Mouse (Mus musculus): Measurements from ENCODE around the gene Syndig1.

The Syndig1 gene

GRCm38 (mm10) chr2:149828911-149829310 is at the start of gene Syndig1:
TSS of gene Syndig1 (plus strand) at chr2:149829211.
- DNase-seq (ENCODE audit: low spot score in 2 of 2), result no peak

GRCm38 (mm10) chr2:149798613-149799012 is 30.4 kb upstream of the Syndig1 start:
- DNase-seq (ENCODE audit: low spot score in 2 of 2), result no peak

- DNase-seq (ENCODE audit: low spot score in 2 of 2), result no peak
Measured at GRCm38 (mm10) chr2:149804599-149805140, 24.3 kb upstream of the Syndig1 start.

GRCm38 (mm10) chr2:149805256-149805655 is 23.8 kb upstream of the Syndig1 start:
- no peak for DNase-seq (ENCODE audit: low spot score in 2 of 2)

GRCm38 (mm10) chr2:149812899-149813298 is 16.1 kb upstream of the Syndig1 start:
- no peak for DNase-seq (ENCODE audit: low spot score in 2 of 2)

- no peak for DNase-seq (ENCODE audit: low spot score in 2 of 2)
Measured at GRCm38 (mm10) chr2:149818395-149818794, 10.6 kb upstream of the Syndig1 start.

GRCm38 (mm10) chr2:149819751-149820150 is 9.3 kb upstream of the Syndig1 start:
- DNase-seq (ENCODE audit: low spot score in 2 of 2), result no peak

GRCm38 (mm10) chr2:149820201-149820600 is 8.8 kb upstream of the Syndig1 start:
- DNase-seq (ENCODE audit: low spot score in 2 of 2), result no peak

GRCm38 (mm10) chr2:149829955-149830535 is 1.0 kb downstream of the Syndig1 start:
- no peak for DNase-seq (ENCODE audit: low spot score in 2 of 2)

- DNase-seq (ENCODE audit: low spot score in 2 of 2), result no peak
Measured at GRCm38 (mm10) chr2:149830536-149831458, 1.8 kb downstream of the Syndig1 start, which contains the start of gene C530025M09Rik. TSS of gene C530025M09Rik (minus strand) at chr2:149831213.

- DNase-seq (ENCODE audit: low spot score in 2 of 2), result no peak
Measured at GRCm38 (mm10) chr2:149831459-149832245, 2.6 kb downstream of the Syndig1 start.

GRCm38 (mm10) chr2:149832301-149832700 is 3.3 kb downstream of the Syndig1 start:
- DNase-seq (ENCODE audit: low spot score in 2 of 2), result no peak

GRCm38 (mm10) chr2:149835091-149835490 is 6.1 kb downstream of the Syndig1 start:
- DNase-seq (ENCODE audit: low spot score in 2 of 2), result no peak

GRCm38 (mm10) chr2:149836471-149837135 is 7.6 kb downstream of the Syndig1 start:
- no peak for DNase-seq (ENCODE audit: low spot score in 2 of 2)

- DNase-seq (ENCODE audit: low spot score in 2 of 2), result no peak
Measured at GRCm38 (mm10) chr2:149839666-149840065, 10.7 kb downstream of the Syndig1 start.

- DNase-seq (ENCODE audit: low spot score in 2 of 2), result no peak
Measured at GRCm38 (mm10) chr2:149844575-149844974, 15.6 kb downstream of the Syndig1 start.

- DNase-seq (ENCODE audit: low spot score in 2 of 2), result no peak
Measured at GRCm38 (mm10) chr2:149848778-149849177, 19.8 kb downstream of the Syndig1 start.

- DNase-seq (ENCODE audit: low spot score in 2 of 2), result no peak
Measured at GRCm38 (mm10) chr2:149861002-149861401, 32.0 kb downstream of the Syndig1 start.

GRCm38 (mm10) chr2:149865914-149866435 is 37.0 kb downstream of the Syndig1 start:
- no peak for DNase-seq (ENCODE audit: low spot score in 2 of 2)

GRCm38 (mm10) chr2:149870496-149870895 is 41.5 kb downstream of the Syndig1 start:
- DNase-seq (ENCODE audit: low spot score in 2 of 2), result no peak

- no peak for DNase-seq (ENCODE audit: low spot score in 2 of 2)
Measured at GRCm38 (mm10) chr2:149872496-149872895, 43.5 kb downstream of the Syndig1 start.
